In genomic region chr13:76858078-76858482, GRCm38 (mm10) we compare ENCODE assay signal across 15 mouse cellular contexts.
DNase-seq lines count a peak whose midpoint lies in the region; ATAC-seq lines count a peak whose summit lies in the region.
"Had no signal": no experiment of that assay in that cellular context is flagged by ENCODE, and none has a peak within 500 bp of the region (broad histone marks: within the 10 kb centered on the region; RNA-seq: fewer than 3 reads in every experiment).

No protein-coding gene starts in this region.

- H3K4me2 ChIP-seq in embryonic facial prominence, embryonic 14.5 days (ENCODE audit: low read depth, low read length) = no peak overlapping the region
- no peak overlapping the region for H3K4me2 ChIP-seq in midbrain, embryonic 13.5 days (replicated peaks)
- H3K4me2 ChIP-seq in midbrain, embryonic 15.5 days = no peak overlapping the region
- no peak overlapping the region for H3K4me2 ChIP-seq in forebrain, embryonic 16.5 days (ENCODE audit: low read length)
- H3K4me2 ChIP-seq: heart, embryonic 15.5 days had no signal

- no peaks in the 10 kb centered on the region for H3K4me1 ChIP-seq in embryonic facial prominence, embryonic 14.5 days (ENCODE audit: control insufficient read depth, insufficient read depth, low read length)
- H3K4me1 ChIP-seq in embryonic facial prominence, embryonic 10.5 days = peaks cover 24% of the 10 kb centered on the region
- H3K4me1 ChIP-seq in midbrain, embryonic 13.5 days (replicated peaks) = no peaks in the 10 kb centered on the region
- no peaks in the 10 kb centered on the region for H3K4me1 ChIP-seq in midbrain, embryonic 15.5 days
- no peaks in the 10 kb centered on the region for H3K4me1 ChIP-seq in forebrain, embryonic 16.5 days (replicated peaks; ENCODE audit: control insufficient read depth, insufficient read depth, low read length)

- H3K36me3 ChIP-seq in embryonic facial prominence, embryonic 14.5 days (ENCODE audit: control insufficient read depth, insufficient read depth, low read length) = no peaks in the 10 kb centered on the region
- no peaks in the 10 kb centered on the region for H3K36me3 ChIP-seq in embryonic facial prominence, embryonic 10.5 days (replicated peaks)
- no peaks in the 10 kb centered on the region for H3K36me3 ChIP-seq in midbrain, embryonic 13.5 days
- H3K36me3 ChIP-seq in midbrain, embryonic 15.5 days (replicated peaks) = no peaks in the 10 kb centered on the region
- H3K36me3 ChIP-seq in forebrain, embryonic 16.5 days (ENCODE audit: control insufficient read depth, insufficient read depth) = no peaks in the 10 kb centered on the region
- H3K36me3 ChIP-seq: heart, embryonic 15.5 days had no signal

- H3K4me3 ChIP-seq in embryonic facial prominence, embryonic 14.5 days (ENCODE audit: low read depth, low read length) = no peak overlapping the region
- H3K4me3 ChIP-seq in embryonic facial prominence, embryonic 10.5 days = no peak overlapping the region
- H3K4me3 ChIP-seq in midbrain, embryonic 13.5 days (replicated peaks) = no peak overlapping the region
- H3K4me3 ChIP-seq in midbrain, embryonic 15.5 days = no peak overlapping the region
- no peak overlapping the region for H3K4me3 ChIP-seq in forebrain, embryonic 16.5 days (replicated peaks; ENCODE audit: low read length)
- H3K4me3 ChIP-seq: heart, embryonic 15.5 days had no signal

- no peak overlapping the region for H3K9ac ChIP-seq in embryonic facial prominence, embryonic 14.5 days (ENCODE audit: low read depth, low read length)
- no peak overlapping the region for H3K9ac ChIP-seq in midbrain, embryonic 13.5 days (replicated peaks)
- H3K9ac ChIP-seq in midbrain, embryonic 15.5 days = no peak overlapping the region
- H3K9ac ChIP-seq in forebrain, embryonic 16.5 days (replicated peaks; ENCODE audit: low read depth, low read length) = no peak overlapping the region
- H3K9ac ChIP-seq: heart, embryonic 15.5 days had no signal

- WGBS in embryonic facial prominence, embryonic 14.5 days = 19% methylated on average over 2 of the region's 2 CpGs
- 45% methylated on average over 2 of the region's 2 CpGs for WGBS in embryonic facial prominence, embryonic 10.5 days
- WGBS in midbrain, embryonic 13.5 days = 41% methylated on average over 2 of the region's 2 CpGs
- WGBS in midbrain, embryonic 15.5 days = 48% methylated on average over 2 of the region's 2 CpGs
- WGBS in forebrain, embryonic 16.5 days = 21% methylated on average over 2 of the region's 2 CpGs

- DNase-seq in embryonic facial prominence, embryonic 14.5 days (ENCODE audit: low spot score) = no peak
- no peak for DNase-seq in embryonic facial prominence, embryonic 10.5 days (ENCODE audit: low spot score)
- DNase-seq in retina, postnatal 1 day = peak; percentile 49
- DNase-seq in heart, adult 8-10 months (ENCODE audit: low spot score) = no peak
- no peak for DNase-seq in urinary bladder, postnatal 25 days (ENCODE audit: low spot score)
- DNase-seq: adrenal gland, postnatal 25 days; cerebellum, adult 11-12 months; kidney, adult 8-10 months; lung, postnatal 14 days; right cerebral cortex, adult 18-20 months; thymus, postnatal 25 days had no signal

- H3K27me3 ChIP-seq in embryonic facial prominence, embryonic 14.5 days (replicated peaks; ENCODE audit: control insufficient read depth, insufficient read depth, low read length) = no peaks in the 10 kb centered on the region
- no peaks in the 10 kb centered on the region for H3K27me3 ChIP-seq in embryonic facial prominence, embryonic 10.5 days (replicated peaks; ENCODE audit: low read depth, poor library complexity, severe bottlenecking)
- no peaks in the 10 kb centered on the region for H3K27me3 ChIP-seq in midbrain, embryonic 13.5 days
- no peaks in the 10 kb centered on the region for H3K27me3 ChIP-seq in midbrain, embryonic 15.5 days (replicated peaks)
- no peaks in the 10 kb centered on the region for H3K27me3 ChIP-seq in forebrain, embryonic 16.5 days (replicated peaks; ENCODE audit: control insufficient read depth, insufficient read depth, low read length)
- H3K27me3 ChIP-seq: heart, embryonic 15.5 days had no signal

- H3K9me3 ChIP-seq in embryonic facial prominence, embryonic 14.5 days (ENCODE audit: control insufficient read depth, low read length) = no peaks in the 10 kb centered on the region
- no peaks in the 10 kb centered on the region for H3K9me3 ChIP-seq in embryonic facial prominence, embryonic 10.5 days
- H3K9me3 ChIP-seq in midbrain, embryonic 13.5 days = no peaks in the 10 kb centered on the region
- H3K9me3 ChIP-seq in midbrain, embryonic 15.5 days = no peaks in the 10 kb centered on the region
- no peaks in the 10 kb centered on the region for H3K9me3 ChIP-seq in forebrain, embryonic 16.5 days (ENCODE audit: control insufficient read depth, low read length)
- H3K9me3 ChIP-seq: heart, embryonic 15.5 days had no signal

- no peak overlapping the region for H3K27ac ChIP-seq in embryonic facial prominence, embryonic 14.5 days (replicated peaks; ENCODE audit: low read depth, low read length)
- H3K27ac ChIP-seq in embryonic facial prominence, embryonic 10.5 days (replicated peaks) = no peak overlapping the region
- H3K27ac ChIP-seq in midbrain, embryonic 13.5 days = no peak overlapping the region
- H3K27ac ChIP-seq in midbrain, embryonic 15.5 days = no peak overlapping the region
- H3K27ac ChIP-seq in forebrain, embryonic 16.5 days (ENCODE audit: low read length) = no peak overlapping the region
- H3K27ac ChIP-seq: heart, embryonic 15.5 days had no signal

- ATAC-seq in embryonic facial prominence, embryonic 14.5 days (ENCODE audit: low read depth) = 0 out of 2 replicates have a peak, but pooled peaks have one; percentile 15
- 0 out of 2 replicates have a peak, but pooled peaks have one; percentile 37 for ATAC-seq in midbrain, embryonic 13.5 days
- ATAC-seq in midbrain, embryonic 15.5 days (replicated peaks) = no peak
- peak; percentile 54 for ATAC-seq in forebrain, embryonic 16.5 days
